Mouse (Mus musculus): ENCODE data around the gene Sacs. TPM values are rescaled to one million over a fixed set of nuclear protein-coding genes. Genes with fewer than 3 reads are reported as not detected.

Sacs gene
- polyA plus RNA-seq, 1 experiment: 0.88 TPM

- H3K4me3 ChIP-seq (ENCODE audit: extremely low read depth, insufficient read depth, insufficient read length): no peak overlapping the region
- 85% methylated on average over 1 of the region's 1 CpGs for WGBS
- no peak for DNase-seq (ENCODE audit: low read depth in 1 of 2, low spot score in 2 of 2)
- H3K36me3 ChIP-seq (ENCODE audit: control insufficient read depth, insufficient read depth, low read length): no peaks in the 10 kb centered on the region
- no peaks in the 10 kb centered on the region for H3K27me3 ChIP-seq (ENCODE audit: control insufficient read depth, insufficient read depth, low read length)
- no peaks in the 10 kb centered on the region; the same call in 1 of the 2 replicates for H3K4me1 ChIP-seq (ENCODE audit: control insufficient read depth, insufficient read depth, insufficient read length)
- TF ChIP-seq POLR2A (IDR thresholded peaks at IDR 0.05; ENCODE audit: low read depth, low read length) (no peak), CTCF (IDR thresholded peaks at IDR 0.05; ENCODE audit: extremely low read depth, insufficient read depth, insufficient read length, insufficient replicate concordance) (no peak)
- no peak overlapping the region for H3K27ac ChIP-seq (ENCODE audit: insufficient read depth, low read length)
These were observed 22.7 kb downstream of the Sacs start for GRCm38 (mm10) chr14:61160920-61161319.

DNA sequence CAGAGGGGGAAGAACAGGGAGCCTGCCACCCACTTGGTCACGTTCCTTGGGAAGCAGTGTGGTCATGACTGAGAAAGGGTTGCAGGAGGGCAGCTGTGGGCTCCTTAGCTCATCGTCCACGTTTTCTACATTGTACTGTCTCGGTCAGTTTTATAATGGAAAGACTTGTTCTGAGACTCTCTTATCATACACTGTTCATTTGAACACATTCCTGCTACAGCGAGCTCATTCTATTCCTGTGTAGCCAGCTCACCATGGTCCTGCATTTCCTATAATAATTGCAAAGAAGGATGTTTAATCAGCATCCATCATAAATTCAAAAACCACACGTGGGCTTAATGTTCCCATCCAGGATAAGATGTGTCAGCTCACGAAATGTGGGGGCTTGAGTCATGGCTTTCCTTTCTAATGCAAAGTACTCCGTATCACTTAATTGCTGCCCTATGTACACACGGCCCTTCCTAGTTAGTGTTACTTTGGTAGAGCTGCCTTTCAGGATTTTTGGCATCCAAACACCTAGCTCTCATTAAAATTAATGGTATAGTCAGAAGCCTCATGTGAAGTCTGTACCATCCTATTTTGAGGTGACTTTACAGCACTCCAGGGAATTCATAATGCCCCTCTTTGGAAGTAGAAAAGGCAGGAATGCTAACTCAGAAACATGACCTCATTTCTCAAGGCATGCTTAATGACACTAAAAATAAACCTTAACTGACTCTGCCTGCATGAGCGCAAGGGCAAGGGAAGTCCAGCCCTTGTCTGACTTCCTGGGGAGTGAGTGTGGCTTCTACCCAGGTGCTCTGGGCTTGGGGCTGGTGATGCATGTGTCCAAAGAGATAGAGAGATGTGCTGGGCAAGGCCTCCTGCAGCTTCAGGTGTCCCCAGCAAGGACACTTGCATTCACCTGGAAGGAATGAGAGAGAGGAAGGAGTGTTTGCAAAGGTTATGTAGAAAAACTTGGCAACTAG lies 23.4 kb downstream of the Sacs start:
- TF ChIP-seq CTCF (IDR thresholded peaks at IDR 0.05; ENCODE audit: extremely low read depth, insufficient read depth, insufficient read length, insufficient replicate concordance): no peak
- TF ChIP-seq POLR2A (IDR thresholded peaks at IDR 0.05; ENCODE audit: low read depth, low read length): no peak
- Histone ChIP-seq H3K4me1 (ENCODE audit: control insufficient read depth, insufficient read depth, insufficient read length) (no peaks in the 10 kb centered on the region; the same call in 1 of the 2 replicates), H3K36me3 (ENCODE audit: control insufficient read depth, insufficient read depth, low read length) (no peaks in the 10 kb centered on the region), H3K27ac (ENCODE audit: insufficient read depth, low read length) (no peak overlapping the region), H3K27me3 (ENCODE audit: control insufficient read depth, insufficient read depth, low read length) (no peaks in the 10 kb centered on the region), H3K4me3 (ENCODE audit: extremely low read depth, insufficient read depth, insufficient read length) (no peak overlapping the region)
- 58% methylated on average over 10 of the region's 10 CpGs for WGBS
- DNase-seq (ENCODE audit: low read depth in 1 of 2, low spot score in 2 of 2): no peak

GRCm38 (mm10) chr14:61164461-61164860 lies 26.2 kb downstream of the Sacs start:
- Histone ChIP-seq H3K27ac (ENCODE audit: insufficient read depth, low read length) (no peak overlapping the region), H3K4me1 (ENCODE audit: control insufficient read depth, insufficient read depth, insufficient read length) (no peaks in the 10 kb centered on the region; the same call in 1 of the 2 replicates), H3K4me3 (ENCODE audit: extremely low read depth, insufficient read depth, insufficient read length) (no peak overlapping the region), H3K27me3 (ENCODE audit: control insufficient read depth, insufficient read depth, low read length) (no peaks in the 10 kb centered on the region), H3K36me3 (ENCODE audit: control insufficient read depth, insufficient read depth, low read length) (no peaks in the 10 kb centered on the region)
- no peak for DNase-seq (ENCODE audit: low read depth in 1 of 2, low spot score in 2 of 2)
- TF ChIP-seq POLR2A (IDR thresholded peaks at IDR 0.05; ENCODE audit: low read depth, low read length): no peak
- TF ChIP-seq CTCF (IDR thresholded peaks at IDR 0.05; ENCODE audit: extremely low read depth, insufficient read depth, insufficient read length, insufficient replicate concordance): no peak
- WGBS: 94% methylated on average over 3 of the region's 3 CpGs

GRCm38 (mm10) chr14:61165929-61166328 lies 27.7 kb downstream of the Sacs start:
- Histone ChIP-seq H3K4me1 (ENCODE audit: control insufficient read depth, insufficient read depth, insufficient read length) (no peaks in the 10 kb centered on the region; the same call in 1 of the 2 replicates), H3K4me3 (ENCODE audit: extremely low read depth, insufficient read depth, insufficient read length) (no peak overlapping the region), H3K27ac (ENCODE audit: insufficient read depth, low read length) (no peak overlapping the region), H3K36me3 (ENCODE audit: control insufficient read depth, insufficient read depth, low read length) (no peaks in the 10 kb centered on the region), H3K27me3 (ENCODE audit: control insufficient read depth, insufficient read depth, low read length) (no peaks in the 10 kb centered on the region)
- no peak for DNase-seq (ENCODE audit: low read depth in 1 of 2, low spot score in 2 of 2)
- TF ChIP-seq CTCF (IDR thresholded peaks at IDR 0.05; ENCODE audit: extremely low read depth, insufficient read depth, insufficient read length, insufficient replicate concordance): no peak
- TF ChIP-seq POLR2A (IDR thresholded peaks at IDR 0.05; ENCODE audit: low read depth, low read length): no peak
- 88% methylated on average over 9 of the region's 9 CpGs for WGBS

DNA sequence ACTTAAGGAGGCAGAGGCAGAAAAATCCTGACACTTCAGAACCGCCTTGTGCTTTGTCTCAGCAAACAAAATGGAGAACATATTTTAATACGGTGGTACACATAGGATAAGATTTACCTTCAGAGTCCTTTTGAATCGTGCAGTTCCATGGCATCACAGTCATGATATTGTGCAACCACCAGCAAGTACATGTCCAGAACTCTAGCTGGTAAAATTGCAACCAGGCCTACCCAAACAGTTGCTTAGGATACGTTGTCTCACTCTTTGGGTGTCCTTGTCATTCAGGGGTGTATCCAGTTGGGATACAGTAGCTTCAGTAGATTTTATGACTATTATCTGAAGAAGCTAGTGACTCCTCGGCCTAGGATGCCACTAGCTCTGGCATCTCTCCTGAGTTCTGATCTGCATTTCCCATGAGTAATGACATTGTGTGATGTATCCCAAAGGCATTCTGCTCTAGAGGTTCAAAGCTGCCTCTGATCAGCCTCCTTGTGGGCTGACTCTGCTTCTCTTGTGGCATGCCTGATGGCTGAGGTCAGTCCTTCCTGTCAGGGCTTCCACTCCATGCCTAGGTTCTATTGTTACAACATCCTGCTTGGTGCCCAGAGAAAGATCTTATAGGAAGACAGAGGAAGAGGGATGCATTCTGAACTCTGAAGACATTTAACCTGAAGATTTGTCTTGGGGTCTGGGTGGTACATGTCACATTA lies 33.2 kb downstream of the Sacs start:
- Histone ChIP-seq H3K4me1 (ENCODE audit: control insufficient read depth, insufficient read depth, insufficient read length) (no peaks in the 10 kb centered on the region), H3K4me3 (ENCODE audit: extremely low read depth, insufficient read depth, insufficient read length) (no peak overlapping the region), H3K36me3 (ENCODE audit: control insufficient read depth, insufficient read depth, low read length) (no peaks in the 10 kb centered on the region), H3K27ac (ENCODE audit: insufficient read depth, low read length) (no peak overlapping the region), H3K27me3 (ENCODE audit: control insufficient read depth, insufficient read depth, low read length) (no peaks in the 10 kb centered on the region)
- WGBS: 85% methylated on average over 5 of the region's 5 CpGs
- no peak for DNase-seq (ENCODE audit: low read depth in 1 of 2, low spot score in 2 of 2)
- TF ChIP-seq CTCF (IDR thresholded peaks at IDR 0.05; ENCODE audit: extremely low read depth, insufficient read depth, insufficient read length, insufficient replicate concordance) (no peak), POLR2A (IDR thresholded peaks at IDR 0.05; ENCODE audit: low read depth, low read length) (no peak)

DNA sequence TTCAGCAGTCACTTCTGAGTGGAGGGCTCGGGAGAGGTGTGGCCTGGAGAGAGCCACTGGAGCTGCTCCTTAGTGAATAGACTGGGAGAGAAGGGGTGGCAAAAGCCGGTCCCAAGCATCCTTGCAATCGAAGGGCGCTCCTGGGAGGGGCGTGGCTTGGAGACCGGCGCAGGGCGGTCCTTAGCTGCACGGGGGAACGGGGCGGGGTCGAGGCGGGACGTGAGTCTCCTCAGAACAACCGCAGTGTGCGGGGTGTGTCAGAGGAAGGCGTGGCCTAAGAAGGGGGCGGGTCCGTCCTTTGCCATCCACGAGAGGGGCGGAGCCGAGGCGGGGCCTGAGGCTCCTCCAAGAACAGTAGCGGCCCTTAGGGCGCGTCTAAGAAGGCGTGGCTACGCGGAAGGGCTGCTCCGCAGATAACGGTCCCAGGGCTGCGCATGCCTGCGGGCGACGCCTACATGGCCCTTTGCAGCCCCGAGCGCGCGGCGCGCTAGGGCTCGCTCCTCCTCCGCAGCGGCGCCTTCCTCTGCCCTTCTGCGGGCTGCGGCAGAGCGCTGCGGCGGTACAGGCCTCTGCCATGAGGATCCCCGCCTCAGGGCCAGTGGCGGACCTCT lies 34.4 kb downstream of the Sacs start:
- TF ChIP-seq POLR2A (IDR thresholded peaks at IDR 0.05; ENCODE audit: low read depth, low read length) (peak; percentile 59), CTCF (IDR thresholded peaks at IDR 0.05; ENCODE audit: extremely low read depth, insufficient read depth, insufficient read length, insufficient replicate concordance) (no peak)
- 1% methylated on average over 51 of the region's 52 CpGs for WGBS
- Histone ChIP-seq H3K4me1 (ENCODE audit: control insufficient read depth, insufficient read depth, insufficient read length) (no peaks in the 10 kb centered on the region), H3K36me3 (ENCODE audit: control insufficient read depth, insufficient read depth, low read length) (no peaks in the 10 kb centered on the region), H3K27me3 (ENCODE audit: control insufficient read depth, insufficient read depth, low read length) (no peaks in the 10 kb centered on the region), H3K27ac (ENCODE audit: insufficient read depth, low read length) (peak overlapping the region; percentile 90), H3K4me3 (ENCODE audit: extremely low read depth, insufficient read depth, insufficient read length) (peak overlapping the region; percentile 96)
- DNase-seq (ENCODE audit: low read depth in 1 of 2, low spot score in 2 of 2): peak; percentile 98 to 100

Measured in spleen, adult 2 months (tissue).